Mouse (Mus musculus) embryonic fibroblast, embryonic 13.5 days (primary cell): ENCODE data around the gene Wdr25. TPM values are rescaled to one million over a fixed set of nuclear protein-coding genes. Genes with fewer than 3 reads are reported as not detected.

Experiments used
- H3K27ac ChIP-seq: 2 replicates; pipeline ENCODE4 v1.5.1; 2012; ENCODE audit warnings: low read length, control low read depth, inconsistent platforms; ENCODE audit not compliant: insufficient read depth
- H3K4me1 ChIP-seq: 2 replicates; pipeline ENCODE4 v1.6.1; 2011; ENCODE audit warnings: low read length; ENCODE audit not compliant: control insufficient read depth, insufficient read depth
- H3K4me3 ChIP-seq: 2 replicates; pipeline ENCODE4 v1.5.1; 2011; ENCODE audit warnings: mild to moderate bottlenecking, control low read depth, low read length; ENCODE audit not compliant: insufficient read depth
- CTCF ChIP-seq: IDR thresholded peaks from 2 replicates; pipeline ENCODE4 v1.5.1; 2011; ENCODE audit warnings: mild to moderate bottlenecking, control low read depth, low read length, moderate library complexity, borderline replicate concordance; ENCODE audit not compliant: insufficient read depth
- POLR2A ChIP-seq: IDR thresholded peaks from 2 replicates; pipeline ENCODE4 v1.6.1; 2011; ENCODE audit warnings: low read depth, mild to moderate bottlenecking, control low read depth, low read length, moderate library complexity
- polyA plus RNA-seq: library from polyadenylated mRNA; stranded (reverse); fragments of >200 nt; gene quantifications from 2 replicates; pipeline ENCODE4 v1.2.4, GENCODE M21; 2011; ENCODE audit warnings: low read depth; ENCODE audit not compliant: missing spikeins, insufficient read length

Gene Wdr25
- polyA plus RNA-seq, 1 experiment, result 4.8 TPM

- Histone ChIP-seq H3K27ac (peak within 1 kb of the TSS; percentile 54), H3K4me1 (peaks cover 7% of the 10 kb centered on the region), H3K4me3 (peak within 1 kb of the TSS; percentile 95)
- TF ChIP-seq CTCF, result no peak
- TF ChIP-seq POLR2A, result peak; percentile 79
Measured at GRCm38 (mm10) chr12:108893715-108894431, 442 bp downstream of the Wdr25 start, which contains the start of gene Wars. Gene Wars, minus strand, starts transcription at chr12:108894174.

- H3K27ac ChIP-seq, result peak overlapping the region; percentile 17
- TF ChIP-seq POLR2A (no peak; the same call in 1 of the 2 replicates), CTCF (no peak)
- H3K4me1 ChIP-seq, result peaks cover 7% of the 10 kb centered on the region
- peak overlapping the region; percentile 83 for H3K4me3 ChIP-seq
Measured at GRCm38 (mm10) chr12:108894432-108894816, 993 bp downstream of the Wdr25 start.

DNA sequence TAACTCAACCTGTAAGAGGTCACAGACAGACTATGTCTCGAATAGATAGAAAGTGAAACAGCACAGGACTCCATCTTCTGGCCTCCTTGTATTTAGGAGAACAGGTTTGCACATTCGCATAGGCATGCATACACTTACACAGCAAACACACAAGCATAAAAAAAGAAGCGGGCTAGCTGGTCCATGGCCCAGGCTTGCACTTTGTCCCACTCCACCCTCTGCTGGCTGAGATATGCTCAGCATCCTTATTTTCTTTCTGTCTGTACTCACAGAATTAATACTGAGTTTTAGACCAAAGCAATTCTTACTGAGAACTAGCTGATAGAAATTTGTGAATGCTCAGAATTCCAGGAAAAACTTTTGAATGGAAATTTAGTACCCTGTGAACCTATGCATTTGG is 2.6 kb downstream of the Wdr25 start:
- TF ChIP-seq CTCF (peak; percentile 19; the same call in 1 of the 2 replicates), POLR2A (no peak)
- Histone ChIP-seq H3K27ac (no peak overlapping the region), H3K4me1 (peaks cover 7% of the 10 kb centered on the region)

GRCm38 (mm10) chr12:108901346-108901745 is 7.9 kb downstream of the Wdr25 start:
- Histone ChIP-seq H3K4me1 (0 out of 2 replicates have a peak, but pooled peaks cover 4% of the 10 kb centered on the region), H3K4me3 (no peak overlapping the region), H3K27ac (no peak overlapping the region)
- no peak for TF ChIP-seq POLR2A
- TF ChIP-seq CTCF, result no peak

More for the DNA sequence above, 2.6 kb downstream of the Wdr25 start:
- H3K4me3 ChIP-seq, result no peak overlapping the region

GRCm38 (mm10) chr12:108902940-108903339 is 9.5 kb downstream of the Wdr25 start:
- no peak for TF ChIP-seq POLR2A
- TF ChIP-seq CTCF, result peak; percentile 97

DNA sequence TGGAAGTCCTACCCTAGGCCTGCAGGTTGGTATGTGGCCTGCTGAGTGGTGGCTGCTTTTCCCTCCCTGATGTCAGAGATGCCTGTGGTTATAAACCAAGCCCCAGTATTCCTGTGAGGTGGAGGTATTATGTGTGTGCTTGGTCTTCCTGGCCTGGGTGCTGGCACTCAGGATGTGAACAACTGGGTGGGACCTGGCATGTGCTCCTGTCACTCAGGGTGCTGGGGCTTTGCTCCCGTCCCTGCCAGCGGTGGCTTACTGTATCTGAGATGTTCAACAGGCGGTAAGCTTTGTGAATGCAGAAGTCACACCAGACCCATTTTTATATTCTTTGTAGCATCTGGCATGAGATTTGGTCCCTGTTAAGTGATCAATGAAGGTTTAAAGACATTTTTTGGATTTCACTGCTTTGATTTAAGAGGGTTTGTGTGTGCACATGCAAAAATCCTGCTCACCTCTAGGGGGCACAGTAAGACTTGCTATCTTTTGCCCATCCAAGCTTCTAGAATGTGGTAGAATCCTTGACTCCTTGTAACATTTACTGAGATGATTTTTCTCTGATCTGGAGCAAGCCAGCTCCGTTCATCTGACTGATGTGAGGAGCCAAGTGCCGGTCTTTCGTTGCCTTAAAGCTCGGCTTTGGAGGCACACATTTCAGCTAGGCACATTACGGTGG is 10.3 kb downstream of the Wdr25 start:
- TF ChIP-seq POLR2A (no peak), CTCF (no peak)
- H3K4me1 ChIP-seq, result 0 out of 2 replicates have a peak, but pooled peaks cover 4% of the 10 kb centered on the region
- H3K27ac ChIP-seq, result no peak overlapping the region
- H3K4me3 ChIP-seq, result no peak overlapping the region

More at GRCm38 (mm10) chr12:108902940-108903339, 9.5 kb downstream of the Wdr25 start:
- H3K4me3 ChIP-seq, result no peak overlapping the region
- 0 out of 2 replicates have a peak, but pooled peaks cover 4% of the 10 kb centered on the region for H3K4me1 ChIP-seq
- H3K27ac ChIP-seq, result no peak overlapping the region

DNA sequence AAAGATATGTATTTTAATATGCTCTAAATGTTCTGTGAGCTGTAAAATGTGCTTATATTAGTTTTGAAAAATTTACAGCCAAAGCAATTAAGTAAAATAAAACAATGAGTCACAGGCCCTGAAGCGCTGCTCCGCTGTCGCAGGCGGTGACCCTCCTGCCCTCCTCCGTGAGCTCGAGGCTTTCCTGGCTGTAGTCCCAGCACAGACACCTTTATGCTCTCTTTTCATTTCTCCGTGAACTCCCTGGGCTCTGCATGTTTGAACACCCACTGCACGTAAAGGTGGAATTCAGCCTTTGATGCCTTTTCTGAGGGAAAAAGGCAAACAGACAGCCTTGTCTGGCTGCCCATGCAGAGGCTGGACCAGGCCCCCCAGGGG is 10.8 kb downstream of the Wdr25 start:
- Histone ChIP-seq H3K27ac (peak overlapping the region; percentile 6; the same call in 1 of the 2 replicates), H3K4me1 (0 out of 2 replicates have a peak, but pooled peaks cover 9% of the 10 kb centered on the region), H3K4me3 (no peak overlapping the region)
- TF ChIP-seq POLR2A, result no peak
- TF ChIP-seq CTCF, result no peak

GRCm38 (mm10) chr12:108905620-108906302 is 12.3 kb downstream of the Wdr25 start:
- no peak overlapping the region for H3K4me3 ChIP-seq
- peaks cover 15% of the 10 kb centered on the region; the same call in 1 of the 2 replicates for H3K4me1 ChIP-seq
- TF ChIP-seq CTCF, result no peak
- no peak for TF ChIP-seq POLR2A
- no peak overlapping the region for H3K27ac ChIP-seq

- Histone ChIP-seq H3K27ac (no peak overlapping the region), H3K4me1 (peaks cover 15% of the 10 kb centered on the region; the same call in 1 of the 2 replicates), H3K4me3 (no peak overlapping the region)
- TF ChIP-seq POLR2A (no peak), CTCF (no peak)
Measured at GRCm38 (mm10) chr12:108906398-108906797, 13.0 kb downstream of the Wdr25 start.
